Mouse (Mus musculus): Measurements from ENCODE around the gene Zfp143. TPM values are rescaled to one million over a fixed set of nuclear protein-coding genes. Genes with fewer than 3 reads are reported as not detected.
"Not testable (repeated sequence)": the region's sequence is repeated elsewhere in the genome, so short reads cannot be mapped to it uniquely, and the experiment has no call there.

Gene Zfp143
- total RNA-seq, 2 experiments from 2014 or later = 13.4 to 27.1 TPM

GRCm38 (mm10) chr7:110123844-110124555 is 63.0 kb downstream of the Zfp143 start:
- no peak for ATAC-seq (replicated peaks; ENCODE audit: poor library complexity, severe bottlenecking)

GRCm38 (mm10) chr7:110128566-110128965 is 67.5 kb downstream of the Zfp143 start:
- ATAC-seq (replicated peaks; ENCODE audit: poor library complexity, severe bottlenecking) = no peak

GRCm38 (mm10) chr7:110132272-110132671 is 71.3 kb downstream of the Zfp143 start:
- not testable (repeated sequence) for ATAC-seq (replicated peaks; ENCODE audit: poor library complexity, severe bottlenecking)

GRCm38 (mm10) chr7:110133988-110134387 is 73.0 kb downstream of the Zfp143 start:
- no peak for ATAC-seq (replicated peaks; ENCODE audit: poor library complexity, severe bottlenecking)

GRCm38 (mm10) chr7:110138538-110138937 is 77.5 kb downstream of the Zfp143 start:
- ATAC-seq (replicated peaks; ENCODE audit: poor library complexity, severe bottlenecking) = no peak

- no peak for ATAC-seq (replicated peaks; ENCODE audit: poor library complexity, severe bottlenecking)
Observed at GRCm38 (mm10) chr7:110143863-110144262, 82.8 kb downstream of the Zfp143 start.

Other genes starting within 250 kb of the Zfp143 start
- not detected in 2 replicates for gene Scube2, start 195.5 kb upstream of the Zfp143 start, total RNA-seq (2014; fragmentation: Nextera tagmentation)
- gene Scube2, start 195.5 kb upstream of the Zfp143 start, total RNA-seq (2017) = not detected in 2 replicates
- 79.8 and 85.7 TPM in 2 replicates for gene Dennd5a, start 100.7 kb upstream of the Zfp143 start, total RNA-seq (2014; fragmentation: Nextera tagmentation)
- gene Dennd5a, start 100.7 kb upstream of the Zfp143 start, total RNA-seq (2017) = 52.4 and 56.1 TPM in 2 replicates
- gene Tmem41b, start 74.3 kb upstream of the Zfp143 start, total RNA-seq (2014; fragmentation: Nextera tagmentation) = 18.8 and 30.2 TPM in 2 replicates
- gene Tmem41b, start 74.3 kb upstream of the Zfp143 start, total RNA-seq (2017) = 21.6 and 40.5 TPM in 2 replicates
- 111 and 115 TPM in 2 replicates for gene Ipo7, start 42.9 kb upstream of the Zfp143 start, total RNA-seq (2014; fragmentation: Nextera tagmentation)
- gene Ipo7, start 42.9 kb upstream of the Zfp143 start, total RNA-seq (2017) = 239 and 262 TPM in 2 replicates
- 50.6 and 50.9 TPM in 2 replicates for gene Wee1, start 60.8 kb downstream of the Zfp143 start, total RNA-seq (2014; fragmentation: Nextera tagmentation)
- gene Wee1, start 60.8 kb downstream of the Zfp143 start, total RNA-seq (2017) = 31.9 and 33.1 TPM in 2 replicates
- gene Swap70, start 160.5 kb downstream of the Zfp143 start, total RNA-seq (2014; fragmentation: Nextera tagmentation) = 41.5 and 48.4 TPM in 2 replicates
- gene Swap70, start 160.5 kb downstream of the Zfp143 start, total RNA-seq (2017) = 70.0 and 71.0 TPM in 2 replicates